Mouse (Mus musculus): ENCODE measurements around the gene Ptger4. TPM values are rescaled to one million over a fixed set of nuclear protein-coding genes. Genes with fewer than 3 reads are reported as not detected.

Ptger4 gene
- total and polyA plus RNA-seq, 3 experiments: 4.4 to 6.5 (median 4.7) TPM

DNA sequence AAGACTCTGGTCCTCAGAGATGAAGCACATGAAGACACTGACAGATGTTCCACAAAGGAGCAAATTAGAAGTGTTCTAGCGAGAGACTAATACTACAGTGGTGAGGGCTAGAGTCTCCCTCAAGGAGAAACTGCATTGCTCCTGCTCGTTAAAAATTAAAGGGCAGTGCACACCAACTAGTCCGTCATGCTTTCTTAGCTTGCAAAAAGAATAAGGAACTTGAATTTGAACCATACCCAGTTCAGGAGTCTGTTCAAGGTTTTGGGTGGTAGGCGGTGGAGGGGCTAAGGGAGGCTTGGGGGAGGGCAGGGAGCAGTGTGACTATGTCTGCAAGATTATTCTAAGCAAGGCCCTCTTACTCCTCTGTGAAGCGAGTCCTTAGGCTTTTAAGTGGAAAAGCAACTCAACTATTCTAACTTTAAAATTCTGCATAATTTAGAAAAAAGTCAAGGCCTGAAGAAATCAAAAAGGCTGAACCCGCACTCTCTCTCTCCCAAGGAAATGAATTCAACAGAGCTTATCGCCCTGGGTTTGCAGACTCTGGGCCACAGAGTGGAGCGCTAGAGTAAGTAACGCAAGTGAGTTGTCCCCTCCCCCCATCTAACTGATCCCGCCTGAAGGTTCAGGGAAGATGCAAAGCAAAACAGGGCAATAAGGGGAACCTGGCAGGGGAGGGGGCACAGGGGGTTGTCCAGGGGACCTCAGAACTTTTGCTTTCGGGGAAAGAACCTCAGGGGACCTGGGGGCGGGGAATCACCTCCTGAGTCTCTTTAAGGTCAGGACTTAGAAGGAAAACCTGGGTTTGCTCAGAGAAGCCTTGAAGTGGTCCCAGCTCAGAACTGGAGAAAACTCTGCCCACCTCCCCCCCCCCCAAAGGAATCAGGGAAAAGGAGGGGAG is 2.4 kb downstream of the Ptger4 start:
- peaks cover 0 to 2% of the 10 kb centered on the region in 2 experiments for H3K36me3 ChIP-seq (replicated peaks in 1 of 2; ENCODE audit: control insufficient read depth in 1 of 2, insufficient read depth in 1 of 2, low read length in 1 of 2)
- no peak for TF ChIP-seq ZC3H11A (IDR thresholded peaks at IDR 0.05; ENCODE audit: low read depth, low read length)
- TF ChIP-seq JUND (conservative IDR thresholded peaks at IDR 0.05; ENCODE audit: low read depth, low read length): no peak
- TF ChIP-seq ZNF384 (IDR thresholded peaks at IDR 0.05; ENCODE audit: low read depth, low read length): 0 out of 2 replicates have a peak, but pooled peaks have one; percentile 16
- TF ChIP-seq MAFK (IDR thresholded peaks at IDR 0.05; ENCODE audit: insufficient replicate concordance, low read length): no peak
- 0 out of 2 replicates have a peak, but pooled peaks have one; percentile 57 for TF ChIP-seq MAZ (IDR thresholded peaks at IDR 0.05; ENCODE audit: low read depth, low read length)
- TF ChIP-seq SIN3A (IDR thresholded peaks at IDR 0.05; ENCODE audit: low read length): no peak; the same call in 1 of the 2 replicates
- TF ChIP-seq TBP (conservative IDR thresholded peaks at IDR 0.05; ENCODE audit: low read depth, low read length): no peak
- no peak for TF ChIP-seq NELFE (IDR thresholded peaks at IDR 0.05; ENCODE audit: low read depth, low read length)
- TF ChIP-seq KAT2A (IDR thresholded peaks at IDR 0.05; ENCODE audit: insufficient replicate concordance, low read length): no peak
- no peak for TF ChIP-seq MXI1 (IDR thresholded peaks at IDR 0.05; ENCODE audit: low read depth, low read length)
- TF ChIP-seq CHD2 (IDR thresholded peaks at IDR 0.05; ENCODE audit: low read length): peak; percentile 84
- peak in 1 of 2 experiments; percentile 61; a peak in 2 of 4 replicates for TF ChIP-seq CTCF (conservative IDR thresholded peaks at IDR 0.05 in 1 of 2, IDR thresholded peaks at IDR 0.05 in 1 of 2; ENCODE audit: low read depth in 2 of 2, low read length in 2 of 2)
- no peak for TF ChIP-seq ZKSCAN1 (IDR thresholded peaks at IDR 0.05; ENCODE audit: borderline replicate concordance, low read depth, low read length)
- TF ChIP-seq RCOR1 (conservative IDR thresholded peaks at IDR 0.05; ENCODE audit: low read depth, low read length): no peak
- TF ChIP-seq IRF4 (IDR thresholded peaks at IDR 0.05; ENCODE audit: low read depth, low read length): no peak
- peak; percentile 69 for TF ChIP-seq RAD21 (IDR thresholded peaks at IDR 0.05; ENCODE audit: low read depth, low read length)
- peak; percentile 69 for TF ChIP-seq SMC3 (IDR thresholded peaks at IDR 0.05; ENCODE audit: low read depth, low read length)
- TF ChIP-seq ETS1 (conservative IDR thresholded peaks at IDR 0.05; ENCODE audit: low read depth, low read length): peak; percentile 31
- TF ChIP-seq HCFC1 (IDR thresholded peaks at IDR 0.05; ENCODE audit: low read depth, low read length): no peak
- no peak for TF ChIP-seq USF1 (IDR thresholded peaks at IDR 0.05; ENCODE audit: low read depth, low read length)
- no peak for TF ChIP-seq ZMIZ1 (IDR thresholded peaks at IDR 0.05; ENCODE audit: low read depth, low read length)
- no peak for TF ChIP-seq EP300 (IDR thresholded peaks at IDR 0.05; ENCODE audit: low read length)
- peaks cover 12% of the 10 kb centered on the region for H3K79me2 ChIP-seq (replicated peaks; ENCODE audit: control insufficient read depth, extremely low read depth, insufficient read depth, poor library complexity, severe bottlenecking)
- dilution Hi-C loops (cut with MboI; ENCODE audit: extremely low pct_ligation_motif_present, extremely low pct_unique_long_range_greater_than_20kb, low sequenced_read_pairs): no loop called here
- peaks cover 15 to 55% of the 10 kb centered on the region in 2 experiments; a peak in 3 of 4 replicates for H3K4me1 ChIP-seq (ENCODE audit: control insufficient read depth in 1 of 2, insufficient read depth in 2 of 2)
- peak; percentile 85 for DNase-seq (ENCODE audit: extremely low read depth)
- H3K4me2 ChIP-seq (ENCODE audit: insufficient read depth, low read depth, poor library complexity, severe bottlenecking): peak overlapping the region; percentile 77
- in situ Hi-C loops (cut with MboI; ENCODE audit: low pct_ligation_motif_present, low pct_unique_long_range_greater_than_20kb, low sequenced_read_pairs): loop anchor here (10.0 to 25.0 kb wide), 4 partner anchors 371 to 971 kb away; no protein-coding TSS in a partner anchor
- H3K9me3 ChIP-seq (replicated peaks; ENCODE audit: low read length): no peaks in the 10 kb centered on the region
- H3K27me3 ChIP-seq (replicated peaks): no peaks in the 10 kb centered on the region
- H3K9ac ChIP-seq (ENCODE audit: insufficient read depth, low read depth): peak overlapping the region; percentile 45
- peak overlapping the region; percentile 75 for H3K27ac ChIP-seq (ENCODE audit: insufficient read depth, low read depth)
- H3K4me3 ChIP-seq (replicated peaks in 1 of 3; ENCODE audit: low read depth in 2 of 3, low read length in 2 of 3, poor library complexity in 1 of 3): peak overlapping the region; percentile 29 to 81 (median 56)
